Mouse (Mus musculus): Measurements from ENCODE around the gene Slc17a2. TPM values are rescaled to one million over a fixed set of nuclear protein-coding genes. Genes with fewer than 3 reads are reported as not detected.
"Not testable (repeated sequence)": the region's sequence is repeated elsewhere in the genome, so short reads cannot be mapped to it uniquely, and the experiment has no call there.

The Slc17a2 gene
- polyA plus RNA-seq, 1 experiment: 1.4 TPM

- TF ChIP-seq POLR2A (IDR thresholded peaks at IDR 0.05; ENCODE audit: borderline replicate concordance, control insufficient read depth, low read depth, low read length): peak; percentile 96
- H3K4me1 ChIP-seq (ENCODE audit: control insufficient read depth, insufficient read depth, low read length): not testable (repeated sequence)
- peak within 1 kb of the TSS; percentile 99 for H3K27ac ChIP-seq (ENCODE audit: control insufficient read depth, insufficient read depth, low read depth, low read length, poor library complexity)
- peak within 1 kb of the TSS; percentile 66 for H3K4me3 ChIP-seq (replicated peaks; ENCODE audit: control insufficient read depth, low read depth, low read length)
- WGBS: under 1% methylated on average over 38 of the region's 52 CpGs
Measured at GRCm38 (mm10) chr13:23761871-23762821, 44.6 kb upstream of the Slc17a2 start, which contains the start of gene Hist1h3a. Gene Hist1h3a (minus strand): TSS chr13:23762386.

GRCm38 (mm10) chr13:23763242-23763585 is 43.6 kb upstream of the Slc17a2 start:
- Histone ChIP-seq H3K4me3 (replicated peaks; ENCODE audit: control insufficient read depth, low read depth, low read length) (peak overlapping the region; percentile 33), H3K27ac (ENCODE audit: control insufficient read depth, insufficient read depth, low read depth, low read length, poor library complexity) (peak overlapping the region; percentile 75), H3K4me1 (ENCODE audit: control insufficient read depth, insufficient read depth, low read length) (no peaks in the 10 kb centered on the region)
- 2% methylated on average over 10 of the region's 10 CpGs for WGBS
- TF ChIP-seq POLR2A (IDR thresholded peaks at IDR 0.05; ENCODE audit: borderline replicate concordance, control insufficient read depth, low read depth, low read length): no peak

GRCm38 (mm10) chr13:23763586-23764323 is 43.0 kb upstream of the Slc17a2 start, which contains the start of gene Hist1h1a:
Gene Hist1h1a (plus strand): TSS chr13:23763666.
- Histone ChIP-seq H3K4me3 (replicated peaks; ENCODE audit: control insufficient read depth, low read depth, low read length) (peak within 1 kb of the TSS; percentile 71), H3K4me1 (ENCODE audit: control insufficient read depth, insufficient read depth, low read length) (peaks cover under 1% of the 10 kb centered on the region; the same call in 1 of the 2 replicates), H3K27ac (ENCODE audit: control insufficient read depth, insufficient read depth, low read depth, low read length, poor library complexity) (peak within 1 kb of the TSS; percentile 94)
- peak; percentile 84 for TF ChIP-seq POLR2A (IDR thresholded peaks at IDR 0.05; ENCODE audit: borderline replicate concordance, control insufficient read depth, low read depth, low read length)
- no peak for TF ChIP-seq CTCF (IDR thresholded peaks at IDR 0.05; ENCODE audit: control insufficient read depth, insufficient read depth, low read length)
- WGBS: 3% methylated on average over 34 of the region's 34 CpGs

GRCm38 (mm10) chr13:23764324-23765171 is 42.2 kb upstream of the Slc17a2 start:
- Histone ChIP-seq H3K4me3 (replicated peaks; ENCODE audit: control insufficient read depth, low read depth, low read length) (peak overlapping the region; percentile 71), H3K4me1 (ENCODE audit: control insufficient read depth, insufficient read depth, low read length) (peaks cover 2% of the 10 kb centered on the region; the same call in 1 of the 2 replicates), H3K27ac (ENCODE audit: control insufficient read depth, insufficient read depth, low read depth, low read length, poor library complexity) (peak overlapping the region; percentile 94)
- no peak for TF ChIP-seq CTCF (IDR thresholded peaks at IDR 0.05; ENCODE audit: control insufficient read depth, insufficient read depth, low read length)
- no peak for TF ChIP-seq POLR2A (IDR thresholded peaks at IDR 0.05; ENCODE audit: borderline replicate concordance, control insufficient read depth, low read depth, low read length)
- WGBS: 47% methylated on average over 12 of the region's 12 CpGs

GRCm38 (mm10) chr13:23765172-23765513 is 41.6 kb upstream of the Slc17a2 start:
- TF ChIP-seq CTCF (IDR thresholded peaks at IDR 0.05; ENCODE audit: control insufficient read depth, insufficient read depth, low read length) (no peak), POLR2A (IDR thresholded peaks at IDR 0.05; ENCODE audit: borderline replicate concordance, control insufficient read depth, low read depth, low read length) (no peak)
- Histone ChIP-seq H3K27ac (ENCODE audit: control insufficient read depth, insufficient read depth, low read depth, low read length, poor library complexity) (peak overlapping the region; percentile 62; the same call in 1 of the 2 replicates), H3K4me3 (replicated peaks; ENCODE audit: control insufficient read depth, low read depth, low read length) (no peak overlapping the region), H3K4me1 (ENCODE audit: control insufficient read depth, insufficient read depth, low read length) (peaks cover 2% of the 10 kb centered on the region; the same call in 1 of the 2 replicates)
- WGBS: 32% methylated on average over 1 of the region's 1 CpGs

- no peak overlapping the region for H3K27ac ChIP-seq (ENCODE audit: control insufficient read depth, insufficient read depth, low read depth, low read length, poor library complexity)
- H3K4me1 ChIP-seq (ENCODE audit: control insufficient read depth, insufficient read depth, low read length): peaks cover 2% of the 10 kb centered on the region; the same call in 1 of the 2 replicates
Measured at GRCm38 (mm10) chr13:23766772-23767171, 40.0 kb upstream of the Slc17a2 start.

GRCm38 (mm10) chr13:23768834-23769397 is 37.9 kb upstream of the Slc17a2 start:
- Histone ChIP-seq H3K4me1 (ENCODE audit: control insufficient read depth, insufficient read depth, low read length) (peaks cover 2% of the 10 kb centered on the region; the same call in 1 of the 2 replicates), H3K27ac (ENCODE audit: control insufficient read depth, insufficient read depth, low read depth, low read length, poor library complexity) (peak overlapping the region; percentile 64; the same call in 1 of the 2 replicates), H3K4me3 (replicated peaks; ENCODE audit: control insufficient read depth, low read depth, low read length) (no peak overlapping the region)
- 3% methylated on average over 5 of the region's 5 CpGs for WGBS
- TF ChIP-seq CTCF (IDR thresholded peaks at IDR 0.05; ENCODE audit: control insufficient read depth, insufficient read depth, low read length): no peak
- no peak for TF ChIP-seq POLR2A (IDR thresholded peaks at IDR 0.05; ENCODE audit: borderline replicate concordance, control insufficient read depth, low read depth, low read length)

More at GRCm38 (mm10) chr13:23766772-23767171, 40.0 kb upstream of the Slc17a2 start:
- TF ChIP-seq CTCF (IDR thresholded peaks at IDR 0.05; ENCODE audit: control insufficient read depth, insufficient read depth, low read length) (no peak), POLR2A (IDR thresholded peaks at IDR 0.05; ENCODE audit: borderline replicate concordance, control insufficient read depth, low read depth, low read length) (no peak)
- no peak overlapping the region for H3K4me3 ChIP-seq (replicated peaks; ENCODE audit: control insufficient read depth, low read depth, low read length)

- not testable (repeated sequence) for H3K4me3 ChIP-seq (replicated peaks; ENCODE audit: control insufficient read depth, low read depth, low read length); H3K4me1 ChIP-seq (ENCODE audit: control insufficient read depth, insufficient read depth, low read length)
- 65% methylated on average over 2 of the region's 2 CpGs for WGBS
- peak within 1 kb of the TSS; percentile 64; the same call in 1 of the 2 replicates for H3K27ac ChIP-seq (ENCODE audit: control insufficient read depth, insufficient read depth, low read depth, low read length, poor library complexity)
Measured at GRCm38 (mm10) chr13:23769613-23770012, 37.2 kb upstream of the Slc17a2 start, which contains the start of gene Trim38. Gene Trim38 (plus strand): TSS chr13:23769913.
